Mouse (Mus musculus) MEL (cell line): ENCODE measurements around the gene Pex14. TPM values are rescaled to one million over a fixed set of nuclear protein-coding genes. Genes with fewer than 3 reads are reported as not detected.

Experiments
- DNase-seq: peaks from one replicate; pipeline ENCODE4 v3.0.0; 2011; ENCODE audit warnings: low read depth, low spot score
- H3K27ac ChIP-seq: 2 replicates; pipeline ENCODE4 v1.5.1; 2012; ENCODE audit warnings: low read depth, mild to moderate bottlenecking, control low read depth, low read length, moderate library complexity; ENCODE audit not compliant: control insufficient read depth
- H3K27me3 ChIP-seq, 2 experiments: fragments of 150-350 bp in 1 of 2; sonication (generic) in 1 of 2; 2 replicates each; pipeline ENCODE4 v1.6.1; 2012; ENCODE audit warnings: low read length in 2 of 2, mild to moderate bottlenecking in 2 of 2, improper control_type of control experiment in 1 of 2, moderate library complexity in 1 of 2; ENCODE audit not compliant: insufficient read depth in 2 of 2, control insufficient read depth in 1 of 2
- H3K36me3 ChIP-seq, 2 experiments: 2 replicates each; pipeline ENCODE4 v1.6.1; 2012 to 2014; ENCODE audit warnings: low read length in 2 of 2, improper control_type of control experiment in 1 of 2, inconsistent platforms in 1 of 2, mild to moderate bottlenecking in 1 of 2; ENCODE audit not compliant: insufficient read depth in 2 of 2, control insufficient read depth in 1 of 2
- H3K4me1 ChIP-seq, 2 experiments: fragments of 150-350 bp in 1 of 2; sonication (generic) in 1 of 2; 2 replicates each; pipeline ENCODE4 v1.6.1; 2012; ENCODE audit warnings: low read length in 2 of 2, improper control_type of control experiment in 1 of 2, mild to moderate bottlenecking in 1 of 2; ENCODE audit not compliant: insufficient read depth in 2 of 2, control insufficient read depth in 1 of 2
- H3K4me3 ChIP-seq, 2 experiments: fragments of 150-350 bp in 1 of 2; sonication (generic) in 1 of 2; 2 replicates each; pipeline ENCODE4 v1.5.1; 2012; ENCODE audit warnings: low read depth in 2 of 2, low read length in 2 of 2, mild to moderate bottlenecking in 2 of 2, moderate library complexity in 2 of 2, control low read depth in 1 of 2, improper control_type of control experiment in 1 of 2; ENCODE audit not compliant: control insufficient read depth in 1 of 2, insufficient read depth in 1 of 2
- H3K79me2 ChIP-seq: 2 replicates; pipeline ENCODE4 v1.6.1; 2012; ENCODE audit warnings: mild to moderate bottlenecking, low read length, moderate library complexity; ENCODE audit not compliant: control insufficient read depth, poor library complexity, insufficient read depth
- H3K9ac ChIP-seq: 2 replicates; pipeline ENCODE4 v1.6.1; 2012; ENCODE audit warnings: low read depth, mild to moderate bottlenecking, control low read depth, low read length, moderate library complexity; ENCODE audit not compliant: control insufficient read depth, poor library complexity, severe bottlenecking
- H3K9me3 ChIP-seq: fragments of 150-350 bp; sonication (generic); replicated peaks from 2 replicates; pipeline ENCODE4 v1.6.1; 2012; ENCODE audit warnings: mild to moderate bottlenecking, low read length, improper control_type of control experiment, moderate library complexity; ENCODE audit not compliant: insufficient read depth
- CHD2 ChIP-seq: IDR thresholded peaks from 2 replicates; pipeline ENCODE4 v1.6.1; 2011; ENCODE audit warnings: low read length, improper control_type of control experiment
- ELF1 ChIP-seq: IDR thresholded peaks from 2 replicates; pipeline ENCODE4 v1.6.1; 2014; ENCODE audit warnings: low read depth, mild to moderate bottlenecking, inconsistent platforms, low read length, improper control_type of control experiment, moderate library complexity
- EP300 ChIP-seq, 2 experiments: IDR thresholded peaks; 2 replicates each; pipeline ENCODE4 v1.6.1; 2011; ENCODE audit warnings: improper control_type of control experiment in 2 of 2, low read length in 2 of 2, low read depth in 1 of 2, mild to moderate bottlenecking in 1 of 2
- GABPA ChIP-seq: IDR thresholded peaks from 2 replicates; pipeline ENCODE4 v1.6.1; 2012; ENCODE audit warnings: low read depth, mild to moderate bottlenecking, inconsistent platforms, low read length, improper control_type of control experiment, moderate library complexity
- GATA1 ChIP-seq: IDR thresholded peaks from 2 replicates; pipeline ENCODE4 v1.6.1; 2011; ENCODE audit warnings: low read depth, low read length, improper control_type of control experiment
- KAT2A ChIP-seq: conservative IDR thresholded peaks from 2 replicates; pipeline ENCODE4 v1.6.1; 2012; ENCODE audit warnings: low read depth, low read length, improper control_type of control experiment, inconsistent platforms
- MAFK ChIP-seq: IDR thresholded peaks from 2 replicates; pipeline ENCODE4 v1.6.1; 2011; ENCODE audit warnings: low read depth, mild to moderate bottlenecking, low read length, improper control_type of control experiment, borderline replicate concordance
- MAZ ChIP-seq: IDR thresholded peaks from 2 replicates; pipeline ENCODE4 v1.6.1; 2012; ENCODE audit warnings: low read depth, mild to moderate bottlenecking, inconsistent platforms, low read length, improper control_type of control experiment
- MEF2A ChIP-seq: IDR thresholded peaks from 2 replicates; pipeline ENCODE4 v1.6.1; 2014; ENCODE audit warnings: low read depth, mild to moderate bottlenecking, inconsistent platforms, low read length, improper control_type of control experiment; ENCODE audit not compliant: poor library complexity, insufficient replicate concordance, severe bottlenecking; ENCODE audit errors: extremely low read depth
- NELFE ChIP-seq: IDR thresholded peaks from 2 replicates; pipeline ENCODE4 v1.6.1; 2011; ENCODE audit warnings: low read depth, low read length, improper control_type of control experiment
- NRF1 ChIP-seq: IDR thresholded peaks from 2 replicates; pipeline ENCODE4 v1.6.1; 2014; ENCODE audit warnings: low read depth, mild to moderate bottlenecking, inconsistent platforms, low read length, improper control_type of control experiment, moderate library complexity; ENCODE audit not compliant: poor library complexity, insufficient read depth, severe bottlenecking
- POLR2A ChIP-seq, 2 experiments: IDR thresholded peaks; 2 replicates each; pipeline ENCODE4 v1.6.1; 2011 to 2012; ENCODE audit warnings: low read length in 2 of 2, mild to moderate bottlenecking in 2 of 2, control low read depth in 1 of 2, improper control_type of control experiment in 1 of 2, low read depth in 1 of 2, moderate library complexity in 1 of 2; ENCODE audit not compliant: control insufficient read depth in 1 of 2, insufficient read depth in 1 of 2, poor library complexity in 1 of 2
- POLR2AphosphoS5 ChIP-seq: IDR thresholded peaks from 2 replicates; pipeline ENCODE4 v1.6.1; 2012; ENCODE audit warnings: low read depth, borderline replicate concordance, mild to moderate bottlenecking, inconsistent platforms, low read length, moderate library complexity, mixed read lengths
- RAD21 ChIP-seq: IDR thresholded peaks from 2 replicates; pipeline ENCODE4 v1.6.1; 2011; ENCODE audit warnings: mild to moderate bottlenecking, low read depth, low read length, improper control_type of control experiment
- SIN3A ChIP-seq: IDR thresholded peaks from 2 replicates; pipeline ENCODE4 v1.6.1; 2012; ENCODE audit warnings: low read length, improper control_type of control experiment, inconsistent platforms
- TAL1 ChIP-seq: IDR thresholded peaks from 2 replicates; pipeline ENCODE4 v1.6.1; 2012; ENCODE audit warnings: mild to moderate bottlenecking, inconsistent platforms, low read length, moderate library complexity, mixed read lengths
- TCF12 ChIP-seq: IDR thresholded peaks from 2 replicates; pipeline ENCODE4 v1.6.1; 2014; ENCODE audit warnings: low read depth, mild to moderate bottlenecking, inconsistent platforms, low read length, improper control_type of control experiment, moderate library complexity
- UBTF ChIP-seq: IDR thresholded peaks from 2 replicates; pipeline ENCODE4 v1.6.1; 2012; ENCODE audit warnings: low read depth, mild to moderate bottlenecking, inconsistent platforms, low read length, improper control_type of control experiment, moderate library complexity, borderline replicate concordance; ENCODE audit not compliant: insufficient read depth
- USF1 ChIP-seq: IDR thresholded peaks from 2 replicates; pipeline ENCODE4 v1.6.1; 2014; ENCODE audit warnings: low read depth, mild to moderate bottlenecking, inconsistent platforms, low read length, improper control_type of control experiment, moderate library complexity
- USF2 ChIP-seq, 2 experiments: IDR thresholded peaks; 2 replicates each; pipeline ENCODE4 v1.6.1; 2011 to 2012; ENCODE audit warnings: improper control_type of control experiment in 2 of 2, low read length in 2 of 2, borderline replicate concordance in 1 of 2, inconsistent platforms in 1 of 2, low read depth in 1 of 2, mild to moderate bottlenecking in 1 of 2; ENCODE audit not compliant: insufficient read depth in 1 of 2
- ZC3H11A ChIP-seq: IDR thresholded peaks from 2 replicates; pipeline ENCODE4 v1.6.1; 2012; ENCODE audit warnings: low read depth, mild to moderate bottlenecking, inconsistent platforms, low read length, improper control_type of control experiment
- polyA plus RNA-seq, 2 experiments: library from polyadenylated mRNA; stranded (reverse) in 1 of 2; unstranded in 1 of 2; fragments of >175 nt in 1 of 2; fragments of >200 nt in 1 of 2; gene quantifications; 2 replicates each; pipeline versions ENCODE4 v1.2.1 to v1.2.4; 2012; ENCODE audit warnings: low replicate concordance in 2 of 2, low read depth in 1 of 2; ENCODE audit not compliant: insufficient read length in 2 of 2, insufficient read depth in 1 of 2, missing spikeins in 1 of 2
- total RNA-seq: library from RNA; depleted of rRNA; stranded (reverse); fragments of 300-350 nt; gene quantifications from 2 replicates; pipeline ENCODE4 v1.2.3, GENCODE M21; 2012

Gene Pex14
- total and polyA plus RNA-seq, 3 experiments: 38.3 to 49.2 TPM; not detected in 1

GRCm38 (mm10) chr4:148984701-148985540 is 114.8 kb downstream of the Pex14 start:
- no peaks in the 10 kb centered on the region for H3K9me3 ChIP-seq
- no peaks in the 10 kb centered on the region for H3K4me1 ChIP-seq
- H3K36me3 ChIP-seq: no peaks in the 10 kb centered on the region
- TF ChIP-seq USF1 (no peak), TAL1 (no peak), KAT2A (no peak), ELF1 (no peak), MEF2A (no peak), NRF1 (no peak), NELFE (no peak), POLR2AphosphoS5 (no peak), SIN3A (no peak), ZC3H11A (no peak), RAD21 (no peak), CHD2 (no peak), GABPA (no peak), GATA1 (no peak), TCF12 (no peak), EP300 (IDR thresholded peaks at IDR 0.05; ENCODE audit: low read depth in 1 of 2, low read length in 2 of 2) (no peak), USF2 (IDR thresholded peaks at IDR 0.05; ENCODE audit: borderline replicate concordance in 1 of 2, insufficient read depth in 1 of 2, low read depth in 1 of 2, low read length in 2 of 2) (no peak), MAFK (no peak)
- no peaks in the 10 kb centered on the region for H3K27me3 ChIP-seq
- H3K9ac ChIP-seq: no peak overlapping the region
- H3K4me3 ChIP-seq: no peak overlapping the region
- no peak overlapping the region for H3K27ac ChIP-seq
- no peak for DNase-seq
- no peaks in the 10 kb centered on the region for H3K79me2 ChIP-seq

GRCm38 (mm10) chr4:148982274-148982673 is 117.4 kb downstream of the Pex14 start:
- no peaks in the 10 kb centered on the region for H3K4me1 ChIP-seq
- no peak for TF ChIP-seq CHD2
- TF ChIP-seq POLR2A (IDR thresholded peaks at IDR 0.05; ENCODE audit: control insufficient read depth in 1 of 2, insufficient read depth in 1 of 2, low read depth in 1 of 2, low read length in 2 of 2, poor library complexity in 1 of 2): no peak
- TF ChIP-seq MAZ: no peak
- no peak for TF ChIP-seq USF2 (IDR thresholded peaks at IDR 0.05; ENCODE audit: borderline replicate concordance in 1 of 2, insufficient read depth in 1 of 2, low read depth in 1 of 2, low read length in 2 of 2)
- TF ChIP-seq UBTF: no peak
- TF ChIP-seq, all 39 proteins: peak for 0
- Histone ChIP-seq H3K27ac (no peak overlapping the region), H3K27me3 (no peaks in the 10 kb centered on the region), H3K4me3 (no peak overlapping the region), H3K36me3 (no peaks in the 10 kb centered on the region), H3K9ac (no peak overlapping the region), H3K9me3 (no peaks in the 10 kb centered on the region), H3K79me2 (no peaks in the 10 kb centered on the region)
- no peak for DNase-seq
